Mouse (Mus musculus): Measurements from ENCODE around the gene Agfg1. TPM values are rescaled to one million over a fixed set of nuclear protein-coding genes. Genes with fewer than 3 reads are reported as not detected.
"Not testable (repeated sequence)": the region's sequence is repeated elsewhere in the genome, so short reads cannot be mapped to it uniquely, and the experiment has no call there.

Gene Agfg1
- polyA plus RNA-seq, 1 experiment from 2014 or later = 25.7 TPM

GRCm38 (mm10) chr1:82946029-82946428 is 106.7 kb downstream of the Agfg1 start:
- not testable (repeated sequence) for H3K27ac ChIP-seq (ENCODE audit: low read length); H3K9ac ChIP-seq (ENCODE audit: low read depth, low read length); ATAC-seq; H3K9me3 ChIP-seq (replicated peaks; ENCODE audit: control insufficient read depth, low read length, poor library complexity, severe bottlenecking); H3K4me1 ChIP-seq (ENCODE audit: control insufficient read depth, insufficient read depth, low read length); H3K4me2 ChIP-seq (ENCODE audit: low read length); H3K36me3 ChIP-seq (ENCODE audit: control insufficient read depth, insufficient read depth, low read length); H3K27me3 ChIP-seq (ENCODE audit: control insufficient read depth, insufficient read depth, low read depth, low read length); H3K4me3 ChIP-seq (ENCODE audit: low read depth, low read length)
- WGBS = 94% methylated on average over 2 of the region's 2 CpGs

GRCm38 (mm10) chr1:82948601-82949000 is 109.3 kb downstream of the Agfg1 start:
- no peaks in the 10 kb centered on the region for H3K27me3 ChIP-seq (ENCODE audit: control insufficient read depth, insufficient read depth, low read depth, low read length)
- no peaks in the 10 kb centered on the region for H3K4me1 ChIP-seq (ENCODE audit: control insufficient read depth, insufficient read depth, low read length)
- no peak for ATAC-seq
- no peak overlapping the region for H3K4me3 ChIP-seq (ENCODE audit: low read depth, low read length)
- no peak overlapping the region for H3K27ac ChIP-seq (ENCODE audit: low read length)
- 89% methylated on average over 2 of the region's 2 CpGs for WGBS
- H3K4me2 ChIP-seq (ENCODE audit: low read length) = no peak overlapping the region
- no peaks in the 10 kb centered on the region for H3K9me3 ChIP-seq (replicated peaks; ENCODE audit: control insufficient read depth, low read length, poor library complexity, severe bottlenecking)
- H3K36me3 ChIP-seq (ENCODE audit: control insufficient read depth, insufficient read depth, low read length) = no peaks in the 10 kb centered on the region
- no peak overlapping the region for H3K9ac ChIP-seq (ENCODE audit: low read depth, low read length)

Small RNA genes within 50 kb of the gene (microRNA-seq; reads per million reads assigned to microRNA genes)
- gene Gm22396 = not detected

Other genes with a start within 250 kb of the Agfg1 start
- gene Mff, start 114.6 kb upstream of the Agfg1 start, polyA plus RNA-seq (2015; fragmentation: Nextera tagmentation; extraction: Ambion mirVana) = 416 and 433 TPM in 2 replicates
- 0.11 TPM in 1 of 2 replicates, not detected in the other for gene Tm4sf20, start 71.0 kb upstream of the Agfg1 start, polyA plus RNA-seq (2015; fragmentation: Nextera tagmentation; extraction: Ambion mirVana)
- gene Gm47791, start 68.2 kb upstream of the Agfg1 start, polyA plus RNA-seq (2015; fragmentation: Nextera tagmentation; extraction: Ambion mirVana) = not detected in 2 replicates
- 0.72 TPM in 1 of 2 replicates, not detected in the other for gene A030005L19Rik, start 73.8 kb downstream of the Agfg1 start, polyA plus RNA-seq (2015; fragmentation: Nextera tagmentation; extraction: Ambion mirVana)
- gene A030014E15Rik, start 85.4 kb downstream of the Agfg1 start, polyA plus RNA-seq (2015; fragmentation: Nextera tagmentation; extraction: Ambion mirVana) = not detected in 2 replicates
- not detected in 2 replicates for gene Gm6217, start 91.9 kb downstream of the Agfg1 start, polyA plus RNA-seq (2015; fragmentation: Nextera tagmentation; extraction: Ambion mirVana)
- not detected in 2 replicates for gene A030003K21Rik, start 103.9 kb downstream of the Agfg1 start, polyA plus RNA-seq (2015; fragmentation: Nextera tagmentation; extraction: Ambion mirVana)
- gene Gm7544, start 116.5 kb downstream of the Agfg1 start, polyA plus RNA-seq (2015; fragmentation: Nextera tagmentation; extraction: Ambion mirVana) = not detected in 2 replicates
- gene Gm47955, start 120.8 kb downstream of the Agfg1 start, polyA plus RNA-seq (2015; fragmentation: Nextera tagmentation; extraction: Ambion mirVana) = not detected in 2 replicates
- gene Gm47959, start 161.1 kb downstream of the Agfg1 start, polyA plus RNA-seq (2015; fragmentation: Nextera tagmentation; extraction: Ambion mirVana) = not detected in 2 replicates
- 0.82 and 1.5 TPM in 2 replicates for gene Slc19a3, start 199.0 kb downstream of the Agfg1 start, polyA plus RNA-seq (2015; fragmentation: Nextera tagmentation; extraction: Ambion mirVana)
- gene Krtap28-10, start 203.0 kb downstream of the Agfg1 start, polyA plus RNA-seq (2015; fragmentation: Nextera tagmentation; extraction: Ambion mirVana) = not detected in 2 replicates
- not detected in 2 replicates for gene Gm47969, start 205.4 kb downstream of the Agfg1 start, polyA plus RNA-seq (2015; fragmentation: Nextera tagmentation; extraction: Ambion mirVana)
- not detected in 2 replicates for gene A030005K14Rik, start 219.9 kb downstream of the Agfg1 start, polyA plus RNA-seq (2015; fragmentation: Nextera tagmentation; extraction: Ambion mirVana)
- not detected in 2 replicates for gene Krtap28-13, start 221.4 kb downstream of the Agfg1 start, polyA plus RNA-seq (2015; fragmentation: Nextera tagmentation; extraction: Ambion mirVana)

All from midbrain, embryonic 16.5 days (tissue).